Mouse (Mus musculus) megakaryocyte-erythroid progenitor cell, adult 5-6 weeks (primary cell): Measurements from ENCODE around the gene Ppfibp1. TPM values are rescaled to one million over a fixed set of nuclear protein-coding genes. Genes with fewer than 3 reads are reported as not detected.

ENCODE experiments used
- ATAC-seq: replicated peaks from 2 replicates; pipeline ENCODE4 v1.8.0; 2016; ENCODE audit warnings: mild to moderate bottlenecking, inconsistent platforms; ENCODE audit not compliant: severe bottlenecking, poor library complexity, low FRiP score, low TSS enrichment
- total RNA-seq, 2 experiments: library from RNA; stranded (forward) in 1 of 2; stranded (reverse) in 1 of 2; fragments of 200-1000, 215-1000 nt in 1 of 2; fragments of >200 nt in 1 of 2; fragmentation: Nextera tagmentation in 1 of 2; gene quantifications; 2 replicates each; pipeline ENCODE4 v1.2.3; 2014 to 2017

The Ppfibp1 gene
- total RNA-seq, 2 experiments from 2014 or later: 1.2 to 6.1 TPM

DNA sequence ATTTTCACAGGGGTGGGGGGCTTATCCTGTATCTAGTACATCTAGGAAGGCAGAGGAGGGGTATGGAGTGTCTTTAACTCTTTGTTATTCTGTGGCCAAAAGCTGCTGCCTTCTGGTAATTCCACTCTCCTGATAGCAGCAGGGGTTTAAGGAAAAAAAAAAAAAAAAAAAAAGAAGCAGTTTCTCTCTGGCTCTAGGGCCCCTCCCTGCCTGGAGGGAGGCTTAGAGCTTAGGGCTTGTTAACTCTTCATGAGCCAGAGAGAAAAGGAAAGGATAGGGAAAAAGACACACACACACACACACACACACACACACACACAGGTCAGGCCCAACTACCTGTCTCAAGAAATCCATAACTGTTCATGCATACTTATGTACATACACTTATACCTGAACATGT lies 85.5 kb downstream of the Ppfibp1 start:
- no peak for ATAC-seq

DNA sequence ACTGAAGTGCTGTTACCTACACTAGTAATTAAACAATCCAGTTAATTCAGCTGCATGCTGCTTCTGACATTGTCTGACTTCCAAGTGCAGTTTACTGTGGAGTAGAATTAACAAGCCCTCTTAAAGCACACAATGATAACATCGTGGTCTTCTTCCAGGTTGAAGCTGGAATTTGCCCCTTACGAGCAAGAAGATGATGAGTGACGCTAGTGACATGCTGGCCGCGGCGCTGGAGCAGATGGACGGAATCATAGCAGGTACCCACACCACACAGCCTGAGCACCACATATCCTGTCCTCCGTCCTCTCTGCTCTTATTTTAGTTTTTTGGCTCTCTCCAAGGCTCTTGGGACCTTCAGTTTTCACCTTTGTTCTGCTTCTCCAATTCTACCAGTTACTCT lies 88.2 kb downstream of the Ppfibp1 start:
- no peak for ATAC-seq

GRCm38 (mm10) chr6:146978691-146979114 lies 90.4 kb downstream of the Ppfibp1 start:
- ATAC-seq: no peak

GRCm38 (mm10) chr6:146979115-146979744 lies 90.9 kb downstream of the Ppfibp1 start:
- no peak for ATAC-seq

GRCm38 (mm10) chr6:146979953-146980352 lies 91.7 kb downstream of the Ppfibp1 start:
- no peak for ATAC-seq

DNA sequence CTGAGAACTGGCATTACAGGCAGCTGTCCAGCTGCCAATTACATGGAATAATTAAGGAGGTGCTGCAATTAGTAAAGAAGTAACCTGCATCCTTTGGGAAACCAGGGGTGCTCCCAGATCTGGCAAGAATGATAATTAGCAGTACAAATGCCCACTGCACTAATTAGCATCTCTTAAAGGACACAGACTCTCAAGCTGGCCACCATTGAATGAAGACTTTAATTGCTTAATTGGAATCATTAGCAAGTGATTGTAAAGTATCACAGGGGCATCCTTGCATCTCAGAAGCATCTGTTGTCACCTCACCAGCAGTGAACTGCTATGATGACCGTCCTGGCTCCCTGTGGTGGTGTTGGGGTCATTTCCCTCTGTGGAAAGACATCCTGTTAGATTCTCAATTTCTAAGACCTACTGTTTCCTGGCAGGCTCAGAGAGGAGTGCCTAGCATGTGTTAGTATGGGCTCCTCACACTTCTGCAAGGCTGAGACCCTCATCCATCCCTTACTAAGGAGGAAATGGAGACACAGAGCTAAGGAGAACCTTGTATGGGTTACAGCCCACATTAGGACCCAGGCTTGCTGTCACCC lies 93.1 kb downstream of the Ppfibp1 start:
- no peak for ATAC-seq

DNA sequence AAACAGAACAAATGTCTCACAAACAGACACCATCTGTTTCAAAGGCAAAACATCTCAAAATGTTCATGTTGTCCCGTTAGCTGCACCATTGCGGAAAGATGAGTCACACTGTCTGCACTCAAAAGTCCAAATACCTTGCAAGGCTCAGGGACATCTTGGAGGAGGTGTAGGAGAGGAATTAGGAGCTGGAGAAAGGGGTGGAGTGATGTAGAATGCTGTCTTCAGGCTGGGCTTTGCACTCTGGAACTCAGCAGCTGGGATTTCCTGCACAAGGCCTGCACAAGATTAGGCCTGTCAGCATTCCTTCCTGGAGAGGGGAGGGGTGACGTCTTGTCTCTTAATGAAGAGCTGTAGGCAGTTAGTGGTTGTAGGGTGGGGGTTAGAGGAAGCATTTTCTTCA lies 96.3 kb downstream of the Ppfibp1 start:
- ATAC-seq: no peak

- ATAC-seq: peak; percentile 59
Observed at GRCm38 (mm10) chr6:146994236-146994635, 105.9 kb downstream of the Ppfibp1 start.

- no peak for ATAC-seq
Observed at GRCm38 (mm10) chr6:146995391-146995790, 107.1 kb downstream of the Ppfibp1 start.

DNA sequence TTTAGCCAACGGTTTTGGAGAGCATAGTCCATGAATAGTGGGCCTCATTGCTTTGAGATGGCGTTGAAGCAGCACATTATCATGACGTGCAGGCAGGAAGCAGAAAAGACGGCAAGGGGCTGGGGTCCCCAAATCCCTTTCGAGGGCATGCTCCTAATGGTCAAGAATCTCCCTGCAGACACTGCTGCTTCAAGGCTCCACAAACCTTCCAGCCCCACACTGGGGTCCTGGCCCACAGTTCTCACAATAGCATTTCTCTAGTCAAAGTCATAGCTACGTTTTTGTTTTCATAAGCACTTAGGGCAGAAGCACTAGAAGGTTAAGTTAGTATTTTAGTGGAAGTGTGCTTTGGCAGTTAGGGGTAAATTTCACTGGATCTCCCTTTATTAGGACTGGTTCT lies 107.6 kb downstream of the Ppfibp1 start:
- ATAC-seq: no peak

- ATAC-seq: no peak
Observed at GRCm38 (mm10) chr6:146997006-146997405, 108.7 kb downstream of the Ppfibp1 start.

- ATAC-seq: no peak
Observed at GRCm38 (mm10) chr6:146998710-146999109, 110.4 kb downstream of the Ppfibp1 start.

GRCm38 (mm10) chr6:146999302-146999701 lies 111.0 kb downstream of the Ppfibp1 start:
- ATAC-seq: no peak

GRCm38 (mm10) chr6:146999755-147000154 lies 111.5 kb downstream of the Ppfibp1 start:
- no peak for ATAC-seq

DNA sequence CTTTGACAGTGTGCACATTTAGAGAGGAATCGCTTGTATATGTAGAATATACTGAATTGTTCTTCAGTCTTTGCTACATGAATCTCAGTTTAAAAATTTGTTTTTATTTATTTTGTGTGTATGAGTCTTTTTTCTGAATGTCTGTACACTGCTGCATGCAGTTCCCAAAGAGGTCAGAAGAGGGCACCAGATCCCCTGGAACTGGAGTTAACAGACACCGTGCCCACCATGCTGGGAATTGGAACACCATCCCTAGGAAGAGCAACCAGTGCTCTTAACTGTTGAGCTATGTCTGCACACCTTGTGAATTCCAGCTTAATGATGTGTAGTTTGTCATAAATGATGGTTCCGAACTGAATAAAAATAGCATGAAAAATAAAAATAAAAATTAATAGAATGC lies 119.9 kb downstream of the Ppfibp1 start:
- peak; percentile 67 for ATAC-seq

DNA sequence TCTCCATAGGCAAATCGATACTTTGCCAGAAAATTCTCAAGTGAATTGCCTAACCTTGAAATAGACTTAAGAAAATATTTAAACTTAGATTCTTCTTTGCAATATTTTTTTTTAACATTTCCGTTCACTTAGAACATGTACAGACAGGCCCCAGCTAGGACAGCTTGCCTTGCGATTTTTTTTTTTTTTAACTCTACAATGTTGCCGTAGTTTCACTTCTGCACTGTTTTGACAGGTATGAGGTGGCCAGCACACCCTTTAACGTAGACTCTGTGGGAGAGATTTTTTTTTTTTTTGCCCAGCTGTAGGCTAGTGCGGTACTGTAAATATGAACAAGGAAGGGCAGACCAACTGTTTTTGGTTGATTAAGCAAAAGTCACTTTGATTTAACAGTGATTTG lies 122.1 kb downstream of the Ppfibp1 start:
- ATAC-seq: no peak

- no peak for ATAC-seq
Observed at GRCm38 (mm10) chr6:147010811-147011520, 122.7 kb downstream of the Ppfibp1 start.

GRCm38 (mm10) chr6:147011555-147011954 lies 123.3 kb downstream of the Ppfibp1 start:
- no peak for ATAC-seq

DNA sequence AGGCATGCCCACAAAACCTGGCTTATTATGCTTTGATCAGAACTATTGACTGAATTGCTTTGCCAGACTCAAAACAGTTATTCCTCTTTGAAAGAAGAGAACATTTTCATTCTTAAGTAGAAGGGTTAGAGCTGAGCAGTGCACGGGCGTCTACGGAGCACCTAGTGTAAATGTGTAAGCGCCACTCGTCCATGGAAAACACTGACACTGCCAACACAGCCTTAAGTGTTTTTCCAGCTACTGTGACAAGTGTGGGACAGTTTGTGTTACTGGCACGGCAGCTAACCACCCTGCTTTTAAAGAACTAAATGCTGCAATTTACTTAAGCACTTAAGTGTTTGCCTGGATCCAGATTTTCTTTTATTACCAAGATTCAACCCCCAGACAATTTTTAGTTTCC lies 123.7 kb downstream of the Ppfibp1 start:
- no peak for ATAC-seq

- 0 out of 2 replicates have a peak, but pooled peaks have one; percentile 61 for ATAC-seq
Observed at GRCm38 (mm10) chr6:147013546-147013945, 125.3 kb downstream of the Ppfibp1 start.

DNA sequence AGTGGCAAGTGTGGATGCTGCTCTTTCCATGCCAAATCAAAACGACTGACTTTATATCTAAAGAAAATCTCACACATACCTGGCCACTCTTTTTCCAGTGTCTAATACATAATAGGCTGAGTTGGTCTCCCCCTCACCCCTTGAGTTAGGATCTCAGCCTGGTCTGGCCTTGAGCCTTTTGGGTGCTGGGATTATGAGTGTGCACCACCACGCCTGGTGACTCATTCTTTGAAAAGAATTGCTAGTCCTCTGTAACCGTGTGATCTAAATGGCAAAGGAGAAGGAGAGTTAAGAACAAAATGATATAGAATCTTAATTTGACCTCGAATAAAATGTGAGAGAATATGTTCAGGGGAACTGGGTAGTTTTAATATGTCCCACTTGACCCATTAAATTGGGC lies 129.6 kb downstream of the Ppfibp1 start:
- ATAC-seq: no peak
